Mouse (Mus musculus) right cerebral cortex, postnatal 14 days (tissue): ENCODE results near the gene Grm4.

ENCODE experiments used
- DNase-seq: peaks from one replicate; pipeline ENCODE4 v3.0.0; 2022

The Grm4 gene

DNA sequence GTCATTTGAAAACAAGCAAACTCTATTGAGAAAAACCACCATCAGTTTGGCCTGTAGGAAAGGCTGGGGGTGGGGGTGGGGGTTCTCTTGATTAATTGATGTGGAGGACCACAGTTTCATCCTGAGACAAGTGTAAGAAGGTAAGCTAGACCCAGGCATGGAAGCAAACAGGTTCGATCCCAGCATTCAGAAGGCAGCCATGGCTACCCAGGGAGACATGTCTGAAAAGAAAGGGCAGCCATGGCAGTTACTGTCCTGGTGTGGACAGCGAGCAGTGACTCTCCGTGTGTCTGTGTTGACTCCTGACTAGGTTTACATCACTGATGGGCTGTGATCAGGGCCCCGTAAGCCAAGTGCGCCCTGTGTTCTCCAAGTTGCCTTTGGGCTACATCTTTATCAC is at the start of gene Grm4:
Grm4 (minus strand) TSS at position 101 of the 400 bp plus-strand sequence.
- DNase-seq: no peak

DNA sequence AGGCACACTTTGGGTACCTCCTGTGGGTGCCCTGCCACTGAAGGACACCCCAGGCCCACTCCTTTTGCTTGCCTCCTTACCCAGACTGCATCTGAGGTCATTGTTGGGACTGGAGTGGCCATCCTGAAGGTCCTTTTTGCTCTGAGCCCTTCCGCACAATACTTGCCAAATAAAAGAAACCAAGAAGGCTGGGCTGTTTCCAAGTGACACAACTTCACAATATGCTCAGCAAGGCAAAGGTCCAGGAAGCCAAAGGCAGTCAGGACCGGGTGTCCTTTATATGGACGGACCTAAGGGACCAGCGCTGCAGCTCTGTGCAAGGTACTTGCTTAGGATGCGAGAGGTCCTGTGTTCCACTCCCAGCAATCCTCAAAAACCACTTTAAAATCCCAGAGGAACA is 47.0 kb upstream of the Grm4 start:
- DNase-seq: no peak

DNA sequence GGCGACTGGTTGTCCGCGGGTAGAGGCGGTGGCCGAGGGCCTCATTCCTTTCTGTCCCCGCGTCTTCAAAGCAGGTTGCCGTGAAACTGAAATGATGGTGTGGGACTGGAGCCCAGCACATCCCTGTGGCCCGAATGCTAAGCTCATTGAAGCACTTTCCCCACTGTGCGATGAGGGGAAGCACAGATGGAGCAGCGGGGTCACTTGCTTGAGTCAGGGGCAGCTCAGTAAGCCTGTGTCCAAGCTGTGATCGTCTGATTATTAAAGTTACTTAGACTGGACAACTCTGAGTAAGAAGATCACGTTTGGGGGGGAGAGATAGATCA is 44.7 kb upstream of the Grm4 start:
- no peak for DNase-seq

DNA sequence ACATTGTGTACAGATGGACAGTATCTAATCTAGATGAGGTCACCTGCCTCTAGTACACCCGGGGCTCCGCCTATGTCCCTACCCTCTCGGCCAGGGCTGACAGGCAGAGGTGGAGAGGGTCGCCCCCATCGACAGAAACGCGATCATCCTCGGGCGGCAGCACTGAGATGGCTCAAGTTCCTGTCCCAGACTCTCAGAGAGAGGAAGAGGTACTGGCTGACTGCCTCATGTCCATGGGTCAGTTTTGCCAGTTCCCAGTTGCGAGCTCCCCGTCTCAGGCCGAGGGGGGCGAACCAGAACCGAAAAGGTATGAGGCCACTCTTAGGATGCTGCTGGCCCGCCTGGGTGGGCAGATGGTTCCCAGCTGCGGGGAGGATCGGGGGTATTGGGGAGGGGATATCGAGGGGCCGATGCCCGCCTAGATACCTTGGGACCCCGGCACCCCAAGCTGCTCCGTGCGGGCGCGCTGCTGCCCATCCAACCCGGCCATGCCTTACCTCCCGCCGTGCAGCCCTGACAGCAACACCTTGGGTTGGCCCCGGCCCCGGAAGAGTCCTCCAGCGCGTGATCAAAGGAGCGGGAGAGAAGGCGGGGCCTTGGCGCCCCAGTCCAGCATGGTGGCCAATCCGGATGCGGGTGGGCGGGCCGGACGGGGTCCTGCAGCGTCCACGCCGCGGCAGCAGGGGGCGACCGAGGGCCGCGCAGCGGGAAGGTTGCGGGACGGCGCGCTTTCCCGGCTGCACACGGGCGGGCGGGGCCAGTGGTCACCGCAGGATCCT is 44.1 kb upstream of the Grm4 start, which contains the start of gene AI413582:
AI413582 (minus strand) TSS at position 594 of the 779 bp plus-strand sequence.
- peak; percentile 94 for DNase-seq

DNA sequence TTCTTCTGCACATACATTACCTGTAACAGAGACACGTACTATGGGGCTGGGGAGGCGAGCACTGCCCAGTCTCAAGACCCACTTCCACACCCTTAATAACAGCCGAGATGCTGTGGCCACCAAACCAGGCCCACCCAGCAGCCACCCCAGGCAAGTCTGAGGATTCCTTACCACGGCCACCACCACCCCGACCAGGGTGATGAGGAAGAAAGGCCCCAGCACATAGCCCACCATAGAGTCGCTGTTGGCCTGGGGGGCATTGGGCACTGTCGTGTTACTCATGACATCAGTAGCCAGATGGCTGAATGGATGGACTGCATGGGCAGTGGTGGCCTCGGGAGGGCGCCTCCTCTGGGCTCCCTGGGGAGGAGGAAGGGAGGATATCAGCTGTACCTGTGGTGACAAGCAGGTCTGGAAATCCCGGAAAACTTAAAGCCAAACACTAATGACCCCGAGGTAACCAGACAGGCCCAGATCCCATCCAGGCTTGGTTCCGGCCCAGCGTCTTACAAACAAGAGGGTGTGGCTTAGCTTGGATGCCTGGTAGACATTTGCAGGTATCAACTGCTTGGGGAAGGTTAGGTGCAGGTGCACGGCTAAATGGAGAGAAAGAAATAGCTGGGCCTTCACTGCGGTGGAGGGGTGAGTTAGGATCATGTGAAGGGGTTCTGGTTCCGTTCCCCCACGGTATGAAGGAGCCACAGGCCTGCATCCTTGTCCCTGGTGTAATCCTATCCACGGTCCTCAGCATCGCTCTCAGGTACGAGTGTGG is 43.4 kb upstream of the Grm4 start:
- DNase-seq: no peak

DNA sequence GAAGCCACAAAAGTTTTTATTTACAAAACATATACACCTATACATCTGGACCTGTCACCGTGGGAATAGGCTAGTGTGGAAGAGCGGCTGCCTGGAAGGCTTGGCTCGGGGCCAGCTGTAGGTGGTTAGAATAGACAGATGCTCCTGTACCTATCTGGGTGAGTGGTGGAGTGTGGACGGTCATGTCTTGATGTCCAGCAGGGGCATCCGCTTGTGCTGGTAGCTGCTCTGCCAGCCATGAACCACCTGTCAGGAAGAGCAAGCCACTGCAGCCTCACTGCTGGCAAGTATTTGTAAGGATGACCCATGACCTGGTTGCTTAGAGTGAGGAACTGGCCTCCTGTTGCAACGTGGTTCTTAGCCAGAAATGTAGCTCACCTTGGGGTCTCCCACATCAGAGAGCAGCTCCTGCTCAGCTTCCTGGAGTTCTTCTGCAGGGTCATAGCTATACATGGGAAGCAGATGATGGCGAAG is 42.6 kb upstream of the Grm4 start:
- no peak for DNase-seq

DNA sequence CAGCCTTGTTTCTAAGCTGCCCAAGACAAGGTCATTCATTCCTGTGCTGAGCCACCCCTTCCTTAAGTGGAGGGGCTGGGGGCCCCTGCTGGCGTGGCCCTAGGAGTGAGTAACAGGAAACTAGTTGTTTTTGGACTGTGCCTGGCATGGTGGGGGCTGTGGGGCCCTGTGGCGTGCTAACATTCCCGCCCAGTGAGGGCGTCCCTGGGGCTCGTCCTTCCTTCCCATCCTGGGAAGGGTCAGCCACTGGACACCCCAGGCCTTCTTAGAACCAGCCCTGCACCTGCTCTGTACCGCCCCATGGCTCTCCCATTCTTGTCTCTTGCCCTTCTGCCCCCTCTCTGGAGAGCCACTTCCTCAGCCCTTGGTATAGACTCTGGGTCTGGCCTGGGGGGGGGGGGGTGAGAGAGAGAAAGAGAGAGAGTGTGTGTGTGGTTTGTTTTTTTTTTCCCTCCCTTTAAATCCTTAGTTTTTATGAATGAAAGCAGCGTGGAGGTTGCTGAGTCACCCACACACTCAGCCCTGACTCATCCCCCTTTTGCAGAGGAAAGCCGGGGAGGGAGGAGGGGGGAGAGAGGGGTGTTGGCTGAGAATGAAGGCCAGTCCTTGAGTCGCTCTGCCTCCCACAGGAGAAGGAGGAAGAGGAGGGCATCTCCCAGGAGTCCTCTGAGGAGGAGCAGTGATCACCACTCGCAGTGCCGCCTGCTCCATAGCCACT is 40.8 kb upstream of the Grm4 start:
- DNase-seq: no peak

DNA sequence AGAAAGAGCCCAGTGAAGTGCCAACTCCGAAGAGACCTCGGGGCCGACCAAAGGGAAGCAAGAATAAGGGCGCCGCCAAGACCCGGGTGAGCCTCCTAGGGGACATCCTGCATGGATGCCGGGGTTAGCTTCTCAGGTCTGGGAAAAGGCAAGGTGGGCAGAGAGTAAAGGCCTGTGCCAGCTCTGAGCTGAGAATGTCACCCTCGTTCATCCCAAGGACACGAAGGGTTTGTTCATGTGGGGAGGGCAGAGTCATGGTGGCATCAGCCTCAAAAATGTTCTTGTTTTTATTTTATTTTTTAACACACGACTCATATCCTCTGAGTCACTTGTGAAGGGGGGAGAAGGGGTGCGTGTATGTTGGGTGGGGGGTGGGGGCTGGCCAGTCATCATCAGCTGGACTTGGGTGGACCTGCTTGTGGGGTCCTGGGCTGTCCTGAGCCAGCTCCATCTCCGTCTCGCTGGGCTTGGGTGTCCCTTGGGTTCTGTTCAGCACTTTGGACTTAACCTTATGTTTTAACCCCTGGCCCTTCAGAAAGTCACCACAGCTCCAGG is 39.8 kb upstream of the Grm4 start:
- no peak for DNase-seq

DNA sequence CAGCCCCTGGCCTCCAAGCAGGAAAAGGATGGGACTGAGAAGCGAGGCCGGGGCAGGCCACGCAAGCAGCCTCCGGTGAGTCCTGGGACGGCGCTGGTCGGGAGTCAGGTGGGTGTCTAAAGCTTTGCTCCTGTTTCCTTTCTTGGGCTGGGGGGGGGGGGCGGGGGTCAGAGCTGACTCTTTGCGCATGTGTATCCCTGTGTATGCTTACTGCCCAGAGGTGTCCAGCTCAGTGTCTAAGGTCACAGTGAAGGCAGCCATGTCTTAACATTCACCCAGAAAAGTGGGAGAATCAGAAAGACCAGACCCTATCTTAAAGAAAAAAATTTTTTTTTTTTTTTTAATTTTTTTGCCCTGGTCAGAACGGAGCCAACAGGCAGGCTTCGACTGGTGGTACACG is 38.4 kb upstream of the Grm4 start:
- no peak for DNase-seq

DNA sequence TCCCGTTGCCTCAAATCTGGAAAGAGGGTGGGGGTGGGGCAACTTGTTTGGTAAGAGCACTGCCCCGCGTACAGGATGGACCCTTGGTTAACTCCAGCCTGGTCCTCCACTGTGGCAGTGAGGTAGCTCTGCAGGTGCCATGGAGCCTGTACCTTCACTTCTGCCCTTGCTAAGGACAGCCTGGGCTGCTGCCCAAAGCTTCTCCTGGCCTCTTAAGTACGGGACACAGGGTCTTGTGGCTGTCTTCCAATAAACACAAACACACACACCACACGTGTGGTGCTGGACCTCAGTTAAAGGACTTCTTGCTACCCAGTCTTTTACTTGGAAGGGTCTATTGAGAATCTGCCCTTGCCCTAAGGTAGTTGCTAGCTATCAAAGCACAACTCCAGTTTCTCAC is 37.6 kb upstream of the Grm4 start:
- no peak for DNase-seq

DNA sequence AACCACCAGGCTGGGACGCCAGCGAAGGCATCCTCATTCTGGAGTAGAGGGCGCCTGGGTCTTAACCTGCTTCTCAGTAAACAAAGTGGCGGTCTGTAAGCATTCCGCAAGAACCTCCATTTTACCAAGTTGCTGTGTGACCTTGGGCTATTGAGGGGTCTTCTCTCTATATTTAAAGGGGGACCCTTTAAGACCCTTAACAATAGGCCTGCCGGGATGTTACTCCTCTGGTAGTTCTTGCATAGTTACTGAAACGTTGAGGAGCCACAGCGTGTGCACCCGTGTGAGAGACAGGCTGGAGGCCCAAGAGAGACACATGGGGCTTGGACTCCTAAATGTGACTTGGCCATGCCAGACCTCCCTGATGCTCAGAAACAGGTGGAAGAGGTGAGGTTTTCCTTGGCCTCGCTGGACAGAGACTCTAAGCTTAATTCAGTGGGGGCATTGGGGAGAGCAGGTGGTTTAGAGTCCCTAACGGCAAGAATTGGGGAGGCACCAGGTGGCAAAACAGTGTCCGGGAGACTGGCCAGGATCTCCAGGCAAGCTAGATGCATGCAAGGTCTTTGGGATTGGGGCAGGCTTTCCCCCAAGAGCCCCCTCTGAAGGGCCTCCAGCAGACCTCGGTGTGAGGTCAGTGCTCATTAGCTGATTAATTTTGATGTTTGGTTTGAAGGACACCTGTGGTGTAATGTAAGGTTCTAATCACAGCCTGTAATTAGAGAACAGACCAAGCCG is 36.9 kb upstream of the Grm4 start:
- DNase-seq: no peak

DNA sequence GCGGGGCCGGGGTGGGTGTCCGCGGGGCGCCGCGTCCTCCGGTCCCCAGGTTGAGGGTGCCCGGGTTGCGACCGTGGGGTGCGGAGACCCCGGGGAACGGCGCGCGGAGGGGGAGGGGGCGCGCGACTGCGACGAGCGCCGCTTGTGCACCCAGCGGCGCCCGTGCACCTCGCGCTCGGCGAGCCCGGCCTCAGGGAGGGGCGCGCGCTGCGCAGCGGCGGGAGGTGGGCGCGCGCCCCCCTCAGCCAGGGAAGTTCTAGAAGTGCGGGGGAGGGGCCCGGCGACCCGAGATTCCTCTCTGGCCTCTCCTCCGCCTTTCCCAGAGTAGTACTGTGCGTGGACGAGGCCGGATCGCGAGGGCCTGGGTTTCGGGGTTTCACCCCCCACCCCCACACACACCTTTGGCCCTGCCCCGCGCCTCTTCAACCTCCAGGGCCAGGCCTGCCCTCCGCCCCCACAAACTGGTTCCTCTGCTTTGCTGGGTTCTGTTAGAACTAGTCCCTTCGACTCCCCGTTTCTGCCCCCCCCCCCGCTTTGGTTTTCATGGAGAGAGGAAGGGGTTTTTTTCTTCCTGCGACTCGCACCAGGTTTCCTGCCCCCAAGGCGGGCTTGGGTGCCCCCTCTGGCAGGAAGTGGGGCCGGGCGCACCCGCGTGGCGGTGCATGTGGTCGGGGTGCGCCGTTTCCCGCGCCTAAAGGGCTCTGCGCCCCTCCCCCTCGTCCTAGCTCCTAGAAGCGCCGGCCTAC is 36.2 kb upstream of the Grm4 start:
- peak; percentile 59 for DNase-seq

DNA sequence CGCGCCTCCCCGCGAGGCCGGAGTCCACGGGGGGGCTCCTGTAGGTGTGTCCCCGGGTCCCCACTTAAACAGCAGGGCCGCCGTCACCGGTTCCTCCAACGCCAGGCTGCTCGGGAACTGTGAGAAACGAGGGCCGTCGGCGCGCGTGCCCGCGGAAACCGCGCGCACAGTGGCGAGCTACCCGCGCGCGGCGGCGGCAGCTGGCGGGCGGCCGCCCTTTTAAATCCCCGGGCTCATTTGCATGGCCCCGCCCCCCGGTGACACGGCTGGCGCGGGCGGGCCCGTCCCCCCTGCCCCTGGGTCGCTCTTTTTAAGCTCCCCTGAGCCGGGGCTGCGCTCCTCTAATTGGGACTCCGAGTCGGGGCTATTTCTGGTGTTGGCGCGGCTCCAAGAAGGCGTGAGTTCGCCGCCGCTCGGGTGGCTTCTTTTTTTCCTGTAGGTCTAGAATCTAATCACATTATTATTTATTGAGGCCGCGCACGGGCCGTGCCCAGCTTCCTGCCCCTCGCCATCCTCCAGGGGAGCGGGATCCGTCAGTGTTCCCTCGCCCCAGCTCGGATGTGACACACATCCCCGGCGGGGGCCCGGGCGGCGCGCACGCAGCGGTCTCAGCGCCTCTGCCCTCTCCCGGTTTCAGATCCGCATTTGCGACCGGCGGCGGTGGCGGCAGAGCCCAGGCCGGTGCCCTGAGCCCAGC is 35.3 kb upstream of the Grm4 start, which contains the start of gene Hmga1:
Hmga1 (plus strand) TSS at position 183 of the 697 bp plus-strand sequence.
- DNase-seq: peak; percentile 86

DNA sequence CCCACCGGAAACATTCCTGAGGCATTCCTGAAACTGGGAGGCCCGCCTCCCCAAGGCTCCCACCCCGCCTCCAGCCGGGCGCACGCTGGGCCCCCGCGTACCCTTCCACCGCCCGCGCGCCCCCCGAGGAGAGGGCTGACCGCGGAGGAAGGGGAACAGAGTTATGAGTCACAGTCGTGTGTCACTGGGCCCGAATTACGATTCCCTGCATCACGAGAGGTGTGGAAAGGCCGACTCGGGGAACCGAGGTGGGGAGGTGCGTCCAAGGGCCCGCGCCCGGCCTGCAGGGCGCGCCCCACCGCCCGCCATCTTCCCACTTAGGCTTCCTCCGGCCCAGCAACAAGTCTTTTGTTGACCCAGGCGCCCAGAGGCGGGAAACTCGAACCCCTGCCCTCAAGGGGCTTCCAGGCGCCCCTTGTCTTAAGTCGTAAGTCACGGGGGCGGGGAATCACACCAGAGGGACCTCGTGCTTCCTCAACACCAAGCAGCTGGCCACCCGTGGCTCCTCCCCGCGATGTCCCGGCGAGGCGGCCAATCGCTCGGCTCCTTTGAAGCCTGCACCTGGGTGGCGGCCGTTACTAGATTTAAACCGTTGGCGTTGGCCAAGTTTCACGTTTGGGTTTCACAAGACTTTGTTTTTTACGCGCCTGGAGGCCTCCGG is 34.4 kb upstream of the Grm4 start:
- DNase-seq: no peak

DNA sequence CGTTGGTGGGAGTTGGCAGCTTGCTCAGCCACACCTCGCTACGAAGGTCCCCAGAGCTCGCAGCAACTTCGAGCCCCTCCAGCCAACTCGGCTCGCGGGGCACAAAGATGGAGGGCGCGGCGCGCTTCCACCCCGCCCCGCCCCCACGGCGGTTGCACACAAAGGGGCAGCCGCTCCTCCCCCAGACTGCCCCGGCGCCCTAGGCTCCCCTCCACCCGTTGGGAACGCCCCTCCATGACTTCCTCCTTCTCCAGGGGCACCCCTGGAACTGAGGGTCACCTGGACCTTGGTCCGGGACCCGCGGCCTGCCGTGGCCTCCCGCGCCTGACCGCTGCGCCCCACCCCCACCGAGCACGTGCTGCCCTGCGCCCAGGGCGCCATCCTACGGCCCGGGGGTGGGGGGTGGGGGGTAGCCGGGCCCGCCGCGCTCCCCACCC is 33.9 kb upstream of the Grm4 start:
- no peak for DNase-seq

DNA sequence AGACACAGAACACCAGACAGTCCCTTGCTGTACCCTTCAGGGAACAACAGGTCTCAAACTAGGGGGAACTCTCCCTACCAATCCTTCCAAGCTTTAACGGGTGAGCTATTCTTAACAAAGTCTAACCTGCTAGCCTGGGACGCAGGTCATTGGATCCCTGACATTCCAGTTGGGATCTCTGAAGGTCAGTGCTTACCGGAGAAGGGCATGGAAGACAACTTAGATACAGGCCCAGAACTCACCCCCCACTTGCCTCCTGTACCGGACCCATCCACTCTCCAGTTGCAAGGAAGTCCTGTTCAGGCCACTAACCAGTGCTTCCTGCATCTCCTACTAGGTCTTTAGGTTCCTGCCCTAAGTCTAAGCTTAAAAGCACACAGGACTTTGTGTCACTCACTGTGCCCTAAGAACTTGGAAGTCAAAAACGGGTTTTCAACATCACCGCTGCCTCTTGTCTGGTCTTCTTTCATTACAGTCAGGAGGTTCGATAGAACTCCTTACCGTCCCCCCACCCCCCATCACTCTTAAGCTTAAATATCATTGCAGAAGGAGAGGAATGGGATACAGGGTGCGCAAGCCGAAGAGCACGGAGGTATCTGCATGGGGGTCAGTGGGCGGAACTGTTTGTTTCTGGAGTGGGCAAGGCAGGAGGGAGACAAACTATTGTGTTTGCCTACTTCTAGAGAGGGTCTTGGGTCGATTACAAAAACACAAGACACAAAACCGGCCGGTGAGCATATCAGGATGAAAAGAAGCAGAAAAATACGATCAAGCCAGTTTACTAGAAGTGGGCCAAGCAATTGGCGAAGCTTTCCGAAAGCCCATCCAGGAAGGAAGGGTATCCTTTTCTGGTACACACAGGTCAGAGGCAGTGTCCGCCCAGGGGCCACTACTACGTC is 33.1 kb upstream of the Grm4 start:
- DNase-seq: no peak

DNA sequence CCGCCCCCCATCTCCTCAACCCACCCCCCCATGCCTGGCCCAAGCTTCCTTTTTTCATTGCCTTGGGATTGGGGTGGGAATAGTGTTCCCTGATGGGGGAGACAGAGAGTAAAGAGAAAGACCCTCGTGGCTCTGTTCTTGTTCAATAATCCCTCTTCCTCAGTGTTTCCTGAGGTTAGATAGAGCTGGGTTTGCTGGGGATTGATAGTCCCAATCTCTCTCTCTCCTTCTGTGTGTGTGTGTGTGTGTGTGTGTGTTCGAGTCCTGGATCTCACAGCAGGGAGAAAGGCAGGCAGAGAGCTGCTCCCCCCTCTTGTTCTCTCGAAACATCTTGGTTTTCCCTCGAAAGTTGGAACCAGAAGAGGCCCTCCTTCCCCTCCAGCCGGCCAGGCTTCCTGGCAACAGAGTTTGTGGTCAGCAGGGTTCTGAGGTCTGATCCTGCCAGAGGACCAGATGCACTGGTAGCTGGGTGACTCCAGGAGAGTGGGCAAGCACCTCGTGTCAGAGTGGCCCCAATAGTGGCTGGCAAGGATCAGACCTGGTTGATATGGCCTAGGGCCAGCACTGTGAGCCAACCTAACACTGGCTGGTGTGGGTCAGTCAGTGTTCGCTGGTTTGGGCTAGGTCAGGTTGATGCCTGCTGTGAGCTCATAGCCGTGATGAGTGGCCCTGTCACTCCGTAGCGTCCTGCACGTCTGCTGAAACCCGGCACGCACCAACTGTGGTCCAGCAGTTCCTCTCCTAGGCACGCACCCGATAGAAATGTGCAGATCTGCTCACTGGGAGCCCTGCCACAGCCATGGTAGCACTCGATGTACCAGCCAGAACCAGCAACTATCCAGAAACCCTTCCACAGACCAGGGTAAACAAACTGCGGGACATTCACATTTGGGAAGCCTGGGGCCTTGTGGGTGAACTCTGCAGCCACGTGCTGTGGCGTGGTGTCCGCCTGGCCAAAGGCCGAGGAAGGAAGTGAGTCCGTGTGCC is 31.3 kb upstream of the Grm4 start:
- DNase-seq: no peak

DNA sequence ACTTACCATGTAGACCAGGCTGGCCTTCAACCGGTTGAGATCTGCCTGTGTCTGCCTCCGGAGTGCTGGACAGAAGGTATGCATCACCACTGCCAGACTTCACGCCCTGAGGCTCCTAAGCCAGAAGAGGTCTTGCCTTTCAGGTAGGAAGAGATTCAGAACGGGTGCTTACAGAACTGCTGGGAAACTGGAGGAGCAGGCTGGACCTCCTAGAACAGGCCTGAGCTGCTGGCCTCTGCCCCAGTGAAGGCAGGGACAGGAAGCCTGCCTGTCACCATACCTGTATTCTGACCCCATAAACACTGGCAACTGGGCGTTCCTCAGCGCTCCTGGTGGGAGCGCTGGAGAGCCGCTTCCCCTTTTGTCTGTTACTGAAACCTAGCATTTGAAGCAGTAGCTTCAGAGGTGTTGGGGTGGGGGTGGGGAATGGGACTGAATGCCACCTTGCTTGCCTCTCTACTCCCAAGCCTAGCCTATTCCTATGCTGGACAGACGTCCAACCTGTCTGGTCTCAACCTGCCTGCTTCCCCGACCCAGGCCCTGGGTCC is 30.3 kb upstream of the Grm4 start:
- no peak for DNase-seq
